Mouse (Mus musculus): ENCODE measurements at regions not wholly inside any gene's neighbourhood (a gene's known extent, or its start where the extent isn't known, plus 50 kb on each side); places are given as distances from the start of the nearest gene placed in this dataset.

- WGBS = 0% methylated on average over 19 of the region's 21 CpGs
These were observed 84.8 kb upstream of the Mafb start for GRCm38 (mm10) chr2:160451481-160452238.

DNA sequence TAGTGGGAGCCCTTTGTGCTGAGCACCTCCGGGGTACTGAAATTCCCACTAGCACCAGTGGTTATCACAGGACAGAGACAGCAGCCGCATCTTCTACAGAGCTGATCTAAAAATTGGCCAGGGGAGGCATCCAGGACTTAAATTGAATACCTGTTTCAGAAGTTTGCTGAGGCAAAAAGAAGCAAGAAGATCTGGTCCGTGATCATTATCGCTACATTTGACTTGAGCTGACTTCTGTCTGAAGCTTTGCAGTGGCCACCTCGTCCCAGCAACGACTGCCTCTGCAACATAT lies 85.3 kb upstream of the Mafb start:
- no peak for ATAC-seq (ENCODE audit: low FRiP score)
- Histone ChIP-seq H3K4me2 (replicated peaks) (peak overlapping the region; percentile 58), H3K4me3 (replicated peaks; ENCODE audit: low read length) (peak overlapping the region; percentile 27), H3K9me3 (ENCODE audit: control insufficient read depth, low read length) (no peaks in the 10 kb centered on the region), H3K27ac (peak overlapping the region; percentile 69; the same call in 1 of the 2 replicates), H3K4me1 (replicated peaks; ENCODE audit: control insufficient read depth, insufficient read depth, low read length) (peaks cover 10% of the 10 kb centered on the region), H3K36me3 (replicated peaks; ENCODE audit: control insufficient read depth, insufficient read depth) (no peaks in the 10 kb centered on the region), H3K9ac (peak overlapping the region; percentile 35), H3K27me3 (ENCODE audit: control insufficient read depth, insufficient read depth, low read length) (0 out of 2 replicates have a peak, but pooled peaks cover 9% of the 10 kb centered on the region)
- DNase-seq (ENCODE audit: low spot score) = no peak
- WGBS = 14% methylated on average over 6 of the region's 6 CpGs

More at GRCm38 (mm10) chr2:160451481-160452238, 84.8 kb upstream of the Mafb start:
- peak; percentile 91 for ATAC-seq (ENCODE audit: low FRiP score)
- peak overlapping the region; percentile 27 for H3K4me3 ChIP-seq (replicated peaks; ENCODE audit: low read length)
- peak; percentile 64 for DNase-seq (ENCODE audit: low spot score)
- peak overlapping the region; percentile 69; the same call in 1 of the 2 replicates for H3K27ac ChIP-seq
- H3K36me3 ChIP-seq (replicated peaks; ENCODE audit: control insufficient read depth, insufficient read depth) = no peaks in the 10 kb centered on the region
- H3K4me2 ChIP-seq (replicated peaks) = peak overlapping the region; percentile 58
- H3K9ac ChIP-seq = peak overlapping the region; percentile 35
- peaks cover 10% of the 10 kb centered on the region for H3K4me1 ChIP-seq (replicated peaks; ENCODE audit: control insufficient read depth, insufficient read depth, low read length)
- no peaks in the 10 kb centered on the region for H3K9me3 ChIP-seq (ENCODE audit: control insufficient read depth, low read length)
- 0 out of 2 replicates have a peak, but pooled peaks cover 9% of the 10 kb centered on the region for H3K27me3 ChIP-seq (ENCODE audit: control insufficient read depth, insufficient read depth, low read length)

GRCm38 (mm10) chr2:160452730-160453129 lies 85.9 kb upstream of the Mafb start:
- Histone ChIP-seq H3K27me3 (ENCODE audit: control insufficient read depth, insufficient read depth, low read length) (0 out of 2 replicates have a peak, but pooled peaks cover 9% of the 10 kb centered on the region), H3K4me2 (replicated peaks) (no peak overlapping the region), H3K27ac (no peak overlapping the region), H3K36me3 (replicated peaks; ENCODE audit: control insufficient read depth, insufficient read depth) (no peaks in the 10 kb centered on the region), H3K4me3 (replicated peaks; ENCODE audit: low read length) (no peak overlapping the region), H3K9me3 (ENCODE audit: control insufficient read depth, low read length) (no peaks in the 10 kb centered on the region), H3K4me1 (replicated peaks; ENCODE audit: control insufficient read depth, insufficient read depth, low read length) (peaks cover 10% of the 10 kb centered on the region), H3K9ac (no peak overlapping the region)
- 95% methylated on average over 6 of the region's 6 CpGs for WGBS
- no peak for DNase-seq (ENCODE audit: low spot score)
- ATAC-seq (ENCODE audit: low FRiP score) = no peak

DNA sequence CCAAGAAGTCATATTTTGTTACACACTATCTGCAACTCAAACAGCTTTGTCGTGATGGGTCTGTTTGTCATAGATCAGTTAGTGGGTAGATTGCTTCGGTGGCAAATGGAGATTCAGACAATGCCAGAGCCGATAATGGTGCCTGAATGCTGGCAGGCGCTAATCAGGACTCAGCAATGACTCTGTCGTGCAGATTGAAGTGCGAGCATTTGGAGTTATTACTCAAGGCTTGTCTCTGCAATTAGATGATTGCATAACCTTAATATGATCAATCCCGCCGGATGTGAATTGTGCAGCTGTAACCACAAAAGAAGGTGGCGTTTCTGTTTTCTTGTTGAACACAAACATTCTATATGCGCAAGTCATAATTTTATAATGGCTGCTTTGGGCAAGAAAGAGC lies 88.8 kb upstream of the Mafb start:
- DNase-seq (ENCODE audit: low spot score) = no peak
- H3K4me3 ChIP-seq (replicated peaks; ENCODE audit: low read length) = no peak overlapping the region
- H3K9me3 ChIP-seq (ENCODE audit: control insufficient read depth, low read length) = no peaks in the 10 kb centered on the region
- H3K4me1 ChIP-seq (replicated peaks; ENCODE audit: control insufficient read depth, insufficient read depth, low read length) = peaks cover 10% of the 10 kb centered on the region
- no peak overlapping the region for H3K9ac ChIP-seq
- WGBS = 75% methylated on average over 10 of the region's 10 CpGs
- no peaks in the 10 kb centered on the region for H3K36me3 ChIP-seq (replicated peaks; ENCODE audit: control insufficient read depth, insufficient read depth)
- 0 out of 2 replicates have a peak, but pooled peaks cover 6% of the 10 kb centered on the region for H3K27me3 ChIP-seq (ENCODE audit: control insufficient read depth, insufficient read depth, low read length)
- no peak overlapping the region for H3K4me2 ChIP-seq (replicated peaks)
- no peak overlapping the region for H3K27ac ChIP-seq
- no peak for ATAC-seq (ENCODE audit: low FRiP score)

GRCm38 (mm10) chr2:160456681-160457080 lies 89.8 kb upstream of the Mafb start:
- Histone ChIP-seq H3K4me2 (replicated peaks) (no peak overlapping the region), H3K27ac (no peak overlapping the region), H3K36me3 (replicated peaks; ENCODE audit: control insufficient read depth, insufficient read depth) (no peaks in the 10 kb centered on the region), H3K9me3 (ENCODE audit: control insufficient read depth, low read length) (no peaks in the 10 kb centered on the region), H3K9ac (no peak overlapping the region), H3K4me3 (replicated peaks; ENCODE audit: low read length) (no peak overlapping the region), H3K27me3 (ENCODE audit: control insufficient read depth, insufficient read depth, low read length) (0 out of 2 replicates have a peak, but pooled peaks cover 6% of the 10 kb centered on the region), H3K4me1 (replicated peaks; ENCODE audit: control insufficient read depth, insufficient read depth, low read length) (peaks cover 7% of the 10 kb centered on the region)
- no peak for ATAC-seq (ENCODE audit: low FRiP score)
- 88% methylated on average over 8 of the region's 8 CpGs for WGBS
- no peak for DNase-seq (ENCODE audit: low spot score)

GRCm38 (mm10) chr2:160471561-160471960 lies 104.7 kb upstream of the Mafb start:
- ATAC-seq (ENCODE audit: low FRiP score) (no peak), DNase-seq (ENCODE audit: low spot score) (no peak)
- Histone ChIP-seq H3K4me3 (replicated peaks; ENCODE audit: low read length) (no peak overlapping the region), H3K27me3 (ENCODE audit: control insufficient read depth, insufficient read depth, low read length) (no peaks in the 10 kb centered on the region), H3K36me3 (replicated peaks; ENCODE audit: control insufficient read depth, insufficient read depth) (no peaks in the 10 kb centered on the region), H3K4me2 (replicated peaks) (no peak overlapping the region), H3K9ac (no peak overlapping the region), H3K9me3 (ENCODE audit: control insufficient read depth, low read length) (no peaks in the 10 kb centered on the region), H3K27ac (no peak overlapping the region), H3K4me1 (replicated peaks; ENCODE audit: control insufficient read depth, insufficient read depth, low read length) (peaks cover 6% of the 10 kb centered on the region; the same call in 1 of the 2 replicates)
- 57% methylated on average over 4 of the region's 4 CpGs for WGBS

- ATAC-seq (ENCODE audit: low FRiP score) = no peak
- Histone ChIP-seq H3K27me3 (ENCODE audit: control insufficient read depth, insufficient read depth, low read length) (no peaks in the 10 kb centered on the region), H3K4me3 (replicated peaks; ENCODE audit: low read length) (no peak overlapping the region), H3K9ac (no peak overlapping the region), H3K4me2 (replicated peaks) (no peak overlapping the region), H3K27ac (no peak overlapping the region), H3K4me1 (replicated peaks; ENCODE audit: control insufficient read depth, insufficient read depth, low read length) (peaks cover 6% of the 10 kb centered on the region; the same call in 1 of the 2 replicates), H3K9me3 (ENCODE audit: control insufficient read depth, low read length) (no peaks in the 10 kb centered on the region), H3K36me3 (replicated peaks; ENCODE audit: control insufficient read depth, insufficient read depth) (no peaks in the 10 kb centered on the region)
- 81% methylated on average over 3 of the region's 3 CpGs for WGBS
- no peak for DNase-seq (ENCODE audit: low spot score)
These were observed 109.3 kb upstream of the Mafb start for GRCm38 (mm10) chr2:160476181-160476580.

DNA sequence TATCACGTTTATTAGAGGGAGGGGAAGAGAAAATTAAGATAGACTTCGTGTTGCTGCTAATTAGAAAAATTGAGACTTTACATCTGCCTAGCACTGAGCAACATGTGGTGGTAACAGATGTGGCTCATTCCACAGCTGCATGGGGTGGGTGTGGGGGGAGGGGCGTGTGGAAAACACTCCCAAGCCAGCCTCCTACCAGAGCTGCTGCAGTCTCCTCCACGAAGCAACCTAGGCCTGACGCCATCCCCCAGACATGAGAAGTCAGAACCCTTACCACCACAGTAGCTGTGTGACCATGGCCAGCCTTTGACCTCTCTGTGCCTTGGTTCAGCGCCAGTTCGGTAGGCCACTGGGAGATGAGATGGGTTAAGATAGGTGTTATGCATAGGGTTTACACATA lies 112.4 kb upstream of the Mafb start:
- 69% methylated on average over 7 of the region's 7 CpGs for WGBS
- H3K27ac ChIP-seq = no peak overlapping the region
- H3K9me3 ChIP-seq (ENCODE audit: control insufficient read depth, low read length) = no peaks in the 10 kb centered on the region
- H3K4me3 ChIP-seq (replicated peaks; ENCODE audit: low read length) = no peak overlapping the region
- H3K4me1 ChIP-seq (replicated peaks; ENCODE audit: control insufficient read depth, insufficient read depth, low read length) = no peaks in the 10 kb centered on the region
- DNase-seq (ENCODE audit: low spot score) = no peak
- no peak overlapping the region for H3K4me2 ChIP-seq (replicated peaks)
- 0 out of 2 replicates have a peak, but pooled peaks cover 4% of the 10 kb centered on the region for H3K27me3 ChIP-seq (ENCODE audit: control insufficient read depth, insufficient read depth, low read length)
- no peak for ATAC-seq (ENCODE audit: low FRiP score)
- no peaks in the 10 kb centered on the region for H3K36me3 ChIP-seq (replicated peaks; ENCODE audit: control insufficient read depth, insufficient read depth)
- no peak overlapping the region for H3K9ac ChIP-seq

GRCm38 (mm10) chr2:160485097-160485496 lies 118.2 kb upstream of the Mafb start:
- Histone ChIP-seq H3K9ac (no peak overlapping the region), H3K4me1 (replicated peaks; ENCODE audit: control insufficient read depth, insufficient read depth, low read length) (no peaks in the 10 kb centered on the region), H3K9me3 (ENCODE audit: control insufficient read depth, low read length) (no peaks in the 10 kb centered on the region), H3K4me2 (replicated peaks) (no peak overlapping the region), H3K27me3 (ENCODE audit: control insufficient read depth, insufficient read depth, low read length) (peaks cover 9% of the 10 kb centered on the region), H3K36me3 (replicated peaks; ENCODE audit: control insufficient read depth, insufficient read depth) (no peaks in the 10 kb centered on the region), H3K27ac (no peak overlapping the region), H3K4me3 (replicated peaks; ENCODE audit: low read length) (no peak overlapping the region)
- 62% methylated on average over 5 of the region's 5 CpGs for WGBS
- ATAC-seq (ENCODE audit: low FRiP score) (no peak), DNase-seq (ENCODE audit: low spot score) (no peak)
